Mouse (Mus musculus): ENCODE data around the gene Herc3.
"Not testable (repeated sequence)": the region's sequence is repeated elsewhere in the genome, so short reads cannot be mapped to it uniquely, and the experiment has no call there.

Gene Herc3

DNA sequence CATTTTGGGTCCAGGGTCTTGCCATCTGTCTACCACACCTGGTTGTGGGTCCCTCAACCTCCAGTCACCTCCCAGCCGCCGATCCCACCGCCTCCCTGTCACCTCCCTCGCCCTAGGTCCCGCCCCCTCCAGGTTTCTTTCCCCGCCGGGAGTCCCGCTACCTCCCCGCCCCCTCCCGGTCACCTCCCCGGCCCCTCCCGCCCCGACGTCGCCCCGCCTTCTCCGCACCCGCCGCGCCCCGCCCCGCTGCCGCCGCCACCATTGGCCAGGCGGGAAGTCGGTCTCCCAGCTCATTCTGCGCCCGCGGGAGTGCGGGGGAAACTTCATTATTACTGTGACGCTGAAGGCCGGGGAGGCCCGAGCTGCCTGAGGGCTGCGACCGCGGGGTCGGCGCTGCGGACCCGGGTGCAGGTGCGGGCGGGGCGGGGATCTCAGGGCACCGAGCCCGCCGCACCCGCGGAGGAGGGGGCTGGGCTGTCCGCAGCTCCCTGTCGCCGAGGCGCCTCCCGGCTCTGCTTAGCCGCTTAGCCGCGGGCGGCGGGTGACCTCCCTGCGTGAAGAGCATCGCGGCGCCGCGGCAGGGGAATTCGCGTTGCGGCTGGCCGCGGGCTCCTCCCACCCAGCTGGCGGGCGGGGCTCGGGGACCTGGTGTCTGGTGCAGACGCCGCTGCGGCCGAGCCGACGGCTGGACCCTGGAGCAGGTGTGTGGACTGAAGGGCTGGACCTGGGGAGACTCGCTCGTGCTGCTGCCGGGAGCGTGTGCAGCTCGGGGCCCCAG is at the start of gene Herc3:
TSS of gene Herc3 (plus strand) at position 234 of the 778 bp plus-strand sequence.
- no peak for DNase-seq (ENCODE audit: low read depth)

DNA sequence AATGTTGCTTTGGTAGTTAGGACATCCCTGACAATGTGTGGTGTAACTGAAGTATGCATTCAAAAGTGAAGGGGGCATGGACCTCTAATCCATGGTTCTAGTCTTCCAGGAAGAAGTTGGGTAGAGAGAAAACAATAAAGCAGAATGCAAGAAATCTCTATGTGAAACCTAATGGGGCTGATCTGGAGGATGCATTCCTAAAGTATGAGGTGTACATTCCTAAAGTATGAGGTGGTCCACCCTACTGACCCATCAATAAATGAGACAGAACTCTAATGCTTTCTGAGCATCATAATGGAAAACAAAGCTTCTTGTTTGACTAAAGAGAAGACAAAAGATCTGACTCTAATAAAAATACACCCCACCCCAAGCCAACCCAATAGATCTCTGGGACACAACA is 29.9 kb upstream of the Herc3 start:
- DNase-seq (ENCODE audit: low read depth): no peak

DNA sequence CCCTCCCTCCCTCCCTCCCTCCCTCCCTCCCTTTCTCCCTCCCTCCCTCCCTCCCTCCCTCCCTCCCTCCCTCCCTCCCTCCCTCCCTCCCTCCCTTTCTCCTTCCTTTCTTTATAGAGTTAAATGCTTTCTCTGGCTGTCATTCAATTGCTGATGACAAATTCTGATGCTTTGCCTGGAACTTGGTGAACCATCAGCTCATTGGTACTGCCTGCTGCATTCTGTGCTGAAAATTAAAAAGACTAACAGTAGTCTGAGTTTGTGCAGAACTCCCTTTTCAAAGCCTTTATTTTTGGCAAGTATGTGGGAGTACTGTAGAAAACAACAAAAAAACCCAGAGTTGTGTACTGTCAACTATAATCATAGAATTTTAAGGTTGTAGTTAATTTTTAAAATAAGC is 16.9 kb upstream of the Herc3 start:
- no peak for DNase-seq (ENCODE audit: low read depth)

- DNase-seq (ENCODE audit: low read depth): not testable (repeated sequence)
Measured at GRCm38 (mm10) chr6:58817037-58817436, 14.2 kb upstream of the Herc3 start.

GRCm38 (mm10) chr6:58825619-58826018 is 5.6 kb upstream of the Herc3 start:
- DNase-seq (ENCODE audit: low read depth): no peak

- no peak for DNase-seq (ENCODE audit: low read depth)
Measured at GRCm38 (mm10) chr6:58826089-58826488, 5.2 kb upstream of the Herc3 start.

- DNase-seq (ENCODE audit: low read depth): peak; percentile 12
Measured at GRCm38 (mm10) chr6:58828582-58828981, 2.7 kb upstream of the Herc3 start.

DNA sequence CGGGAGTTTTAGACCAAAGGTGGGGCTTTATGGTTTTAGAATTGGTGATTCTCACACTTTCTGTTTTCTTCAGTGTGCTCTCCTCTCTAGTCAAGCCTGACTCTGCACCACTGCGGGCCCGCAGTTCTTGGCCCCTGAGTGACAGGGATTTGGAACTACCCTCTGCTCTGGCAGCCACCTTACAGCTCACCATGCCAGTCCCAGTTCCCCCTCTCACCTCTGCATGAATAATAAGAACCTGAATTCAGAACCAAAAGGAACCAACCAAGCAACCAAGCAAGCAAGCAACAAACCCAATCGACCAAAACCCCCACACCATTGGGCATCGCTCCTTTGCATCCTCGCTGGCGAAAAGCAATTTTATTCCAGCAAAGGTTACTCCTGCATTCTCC is 429 bp upstream of the Herc3 start:
- DNase-seq (ENCODE audit: low read depth): no peak

DNA sequence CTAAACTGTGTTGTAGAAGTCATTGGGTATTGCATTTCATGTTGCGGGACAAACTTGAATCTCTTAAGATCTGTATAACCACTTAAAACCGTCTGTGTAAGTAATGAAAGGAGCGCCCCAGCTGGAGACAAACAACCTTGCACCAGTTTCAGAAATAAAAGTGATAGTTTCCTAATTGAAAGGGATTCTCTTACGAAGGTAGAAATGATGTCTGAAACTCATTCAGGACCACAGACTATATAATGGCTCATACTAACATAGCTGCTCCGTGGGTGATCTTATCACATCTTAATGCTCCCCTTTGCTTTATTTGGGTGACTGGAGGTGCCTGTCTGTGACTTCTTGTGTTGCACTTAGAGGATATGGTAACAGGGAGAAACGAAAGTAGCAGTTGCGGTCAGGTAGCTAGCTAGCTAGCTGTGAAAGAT is 1.3 kb downstream of the Herc3 start:
- DNase-seq (ENCODE audit: low read depth): no peak

- no peak for DNase-seq (ENCODE audit: low read depth)
Measured at GRCm38 (mm10) chr6:58834470-58834869, 3.2 kb downstream of the Herc3 start.

DNA sequence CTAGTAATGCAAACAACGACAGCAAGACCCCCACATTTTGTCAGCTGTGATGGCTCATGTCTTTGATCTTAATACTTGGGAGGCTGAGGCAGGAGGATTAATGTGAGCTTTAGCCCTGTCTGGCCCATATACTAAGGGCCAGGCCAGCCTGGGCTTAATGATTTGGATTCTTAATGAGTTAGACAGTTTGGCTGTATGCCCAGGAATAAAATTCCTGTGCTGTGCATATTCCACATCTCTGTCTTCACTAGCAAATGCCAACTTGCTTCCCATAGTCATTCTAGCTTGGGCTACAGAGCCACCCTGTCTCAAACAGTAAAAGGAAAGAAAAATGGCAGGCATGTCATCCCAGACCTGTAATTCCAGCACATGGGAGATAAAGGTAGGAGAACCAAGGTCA is 4.3 kb downstream of the Herc3 start:
- no peak for DNase-seq (ENCODE audit: low read depth)

GRCm38 (mm10) chr6:58836476-58836875 is 5.2 kb downstream of the Herc3 start:
- DNase-seq (ENCODE audit: low read depth): no peak

GRCm38 (mm10) chr6:58837917-58838316 is 6.7 kb downstream of the Herc3 start:
- no peak for DNase-seq (ENCODE audit: low read depth)

- peak; percentile 42 for DNase-seq (ENCODE audit: low read depth)
Measured at GRCm38 (mm10) chr6:58841208-58841607, 9.9 kb downstream of the Herc3 start.

DNA sequence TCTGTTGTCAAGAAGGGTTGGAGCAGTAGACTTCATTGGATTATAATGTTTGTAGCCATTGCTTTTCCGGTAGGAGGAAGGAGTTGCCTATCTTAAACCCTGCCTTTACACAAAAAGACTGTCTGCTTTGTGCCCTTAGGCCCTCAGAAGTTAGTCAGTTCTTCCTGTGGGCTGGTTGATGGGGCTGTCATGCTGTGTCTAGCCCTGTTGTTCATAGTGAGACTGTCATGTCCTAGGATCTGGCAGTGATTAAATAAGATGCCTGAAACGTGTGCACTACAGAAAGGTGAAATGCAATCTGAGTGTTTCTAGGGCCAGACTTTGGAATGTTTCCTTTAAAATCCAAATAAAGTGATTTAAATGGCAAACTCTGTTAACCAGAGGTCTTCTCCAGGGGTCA is 10.9 kb downstream of the Herc3 start:
- DNase-seq (ENCODE audit: low read depth): peak; percentile 37

DNA sequence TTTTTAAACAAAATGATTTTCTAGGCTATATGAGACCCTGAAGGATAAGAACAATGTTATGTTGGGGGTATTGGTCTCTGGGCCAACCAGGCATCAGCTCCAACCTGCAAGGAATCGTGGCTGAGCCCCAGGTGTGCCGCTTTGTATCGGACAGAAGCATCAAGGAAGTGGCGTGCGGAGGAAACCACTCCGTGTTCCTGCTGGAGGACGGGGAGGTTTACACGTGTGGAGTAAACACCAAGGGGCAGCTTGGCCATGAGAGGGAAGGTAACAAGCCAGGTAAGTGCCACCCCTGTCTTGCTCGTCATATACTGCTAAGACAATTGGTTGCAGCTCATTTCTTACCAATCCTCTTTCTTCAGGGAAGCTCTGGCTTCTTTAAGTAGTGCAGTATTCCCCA is 12.3 kb downstream of the Herc3 start:
- no peak for DNase-seq (ENCODE audit: low read depth)

- DNase-seq (ENCODE audit: low read depth): no peak
Measured at GRCm38 (mm10) chr6:58844188-58844822, 13.0 kb downstream of the Herc3 start.

GRCm38 (mm10) chr6:58846850-58847692 is 15.8 kb downstream of the Herc3 start:
- no peak for DNase-seq (ENCODE audit: low read depth)

DNA sequence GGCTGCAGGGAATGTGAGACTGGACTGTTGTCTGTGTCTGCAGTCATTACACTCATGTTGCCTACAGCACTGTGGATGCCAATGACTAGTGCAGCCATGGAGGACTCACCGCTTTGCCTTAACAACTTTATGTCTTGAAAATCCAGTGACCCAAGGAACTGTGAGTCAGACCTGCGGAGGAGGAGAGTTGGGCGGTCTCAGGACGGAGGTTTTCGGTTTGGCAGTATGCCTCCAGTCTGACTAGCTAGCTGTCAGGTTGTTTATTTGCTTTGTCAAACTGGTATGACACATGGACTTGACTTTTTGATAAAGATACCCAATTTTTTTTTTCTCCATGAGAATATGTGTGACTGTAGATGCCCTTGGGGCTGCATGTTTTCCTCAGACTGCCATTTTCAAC is 16.6 kb downstream of the Herc3 start:
- DNase-seq (ENCODE audit: low read depth): peak; percentile 88

DNA sequence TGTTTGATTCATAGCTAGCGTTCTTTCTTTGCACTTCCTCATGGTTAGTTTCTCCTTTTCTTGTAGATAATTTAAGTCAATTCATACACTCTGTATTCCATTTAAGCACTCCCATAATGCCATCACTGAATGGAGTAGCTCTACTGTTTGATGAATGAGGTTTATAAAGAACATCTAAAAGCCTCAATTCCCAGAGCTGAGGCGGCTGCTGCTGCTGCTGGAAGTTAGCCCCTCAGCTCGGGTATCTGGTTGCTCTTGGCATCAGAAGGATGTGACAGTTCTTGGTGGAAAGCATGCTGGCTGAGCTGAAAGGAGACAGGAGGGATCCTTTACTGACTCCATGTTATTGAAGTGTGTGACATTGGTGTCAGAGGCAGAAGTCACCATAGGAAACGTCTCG is 18.1 kb downstream of the Herc3 start:
- DNase-seq (ENCODE audit: low read depth): no peak

DNA sequence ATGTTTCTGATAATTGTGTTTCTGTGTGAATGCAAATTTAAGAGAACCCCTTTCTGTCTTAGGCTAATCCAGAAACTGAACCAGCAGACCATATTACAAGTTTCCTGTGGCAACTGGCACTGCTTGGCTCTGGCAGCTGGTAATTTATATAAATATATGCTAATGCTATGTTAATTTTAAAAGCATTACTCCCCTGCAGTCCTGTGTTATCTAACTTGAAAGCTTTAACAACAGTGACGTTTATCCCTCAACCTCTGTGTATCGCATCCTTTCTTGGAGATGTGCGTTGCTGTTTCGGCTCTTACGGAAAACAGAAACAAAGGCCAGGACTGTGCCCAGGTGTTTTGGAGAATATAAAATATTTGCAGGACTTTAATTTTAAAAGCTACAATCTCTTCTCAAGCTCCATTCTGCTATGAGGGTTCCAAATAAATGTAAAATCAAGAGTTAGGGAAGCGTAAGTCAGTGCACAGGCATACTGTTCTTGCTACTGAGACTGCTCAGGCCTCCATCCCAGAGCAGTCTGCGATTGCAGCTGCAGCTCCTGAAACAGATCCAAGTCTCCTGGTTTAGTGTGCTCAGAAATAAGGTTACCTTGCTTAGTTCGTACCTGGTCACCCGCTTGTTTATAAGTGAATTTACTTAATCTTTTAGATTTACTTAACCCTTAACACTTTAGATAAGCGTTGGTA is 24.6 kb downstream of the Herc3 start:
- no peak for DNase-seq (ENCODE audit: low read depth)

GRCm38 (mm10) chr6:58856494-58856893 is 25.2 kb downstream of the Herc3 start:
- no peak for DNase-seq (ENCODE audit: low read depth)

Data from 416B (cell line).